Mouse (Mus musculus) left cerebral cortex, adult 2 months (tissue): ENCODE measurements around the gene Nav2. TPM values are rescaled to one million over a fixed set of nuclear protein-coding genes. Genes with fewer than 3 reads are reported as not detected.

Experiments used
- DNase-seq, 2 experiments: peaks; one replicate each; pipeline ENCODE4 v3.0.0; 2021 to 2022; ENCODE audit warnings: low spot score in 2 of 2, mixed read lengths in 1 of 2; ENCODE audit errors: extremely low spot score in 1 of 2
- H3K27ac ChIP-seq: fragments of 200-600 bp; 2 replicates; pipeline ENCODE4 v1.8.1; 2022
- H3K4me3 ChIP-seq: fragments of 200-600 bp; 2 replicates; pipeline ENCODE4 v1.8.1; 2022
- CTCF ChIP-seq: fragments of 200-600 bp; IDR thresholded peaks from 2 replicates; pipeline ENCODE4 v1.8.1; 2022; ENCODE audit warnings: antibody characterized with exemption, mild to moderate bottlenecking, moderate library complexity
- intact Hi-C: fragments of 180-260 bp; cut with DNase I; formaldehyde crosslinking; loops from one replicate; pipeline ENCODE4 v1.15.1; 2025
- total RNA-seq, 2 experiments: library from RNA; stranded (reverse); gene quantifications; 2 replicates each; pipeline ENCODE4 v1.2.3; 2021

Nav2 gene
- total RNA-seq, 2 experiments from 2014 or later: 102 to 119 TPM

GRCm38 (mm10) chr7:49638941-49639776 lies 730.6 kb downstream of the Nav2 start:
- no peak for TF ChIP-seq CTCF
- Histone ChIP-seq H3K27ac (no peak overlapping the region), H3K4me3 (no peak overlapping the region)
- DNase-seq: no peak
- intact Hi-C loops: loop anchor here (5.0 kb wide), 1 partner anchor 38 kb away; no protein-coding TSS in a partner anchor

- no peak for TF ChIP-seq CTCF
- intact Hi-C loops: loop anchor here (5.0 kb wide), 1 partner anchor 37 kb away; no protein-coding TSS in a partner anchor
Observed at GRCm38 (mm10) chr7:49639864-49640708, 731.6 kb downstream of the Nav2 start.

DNA sequence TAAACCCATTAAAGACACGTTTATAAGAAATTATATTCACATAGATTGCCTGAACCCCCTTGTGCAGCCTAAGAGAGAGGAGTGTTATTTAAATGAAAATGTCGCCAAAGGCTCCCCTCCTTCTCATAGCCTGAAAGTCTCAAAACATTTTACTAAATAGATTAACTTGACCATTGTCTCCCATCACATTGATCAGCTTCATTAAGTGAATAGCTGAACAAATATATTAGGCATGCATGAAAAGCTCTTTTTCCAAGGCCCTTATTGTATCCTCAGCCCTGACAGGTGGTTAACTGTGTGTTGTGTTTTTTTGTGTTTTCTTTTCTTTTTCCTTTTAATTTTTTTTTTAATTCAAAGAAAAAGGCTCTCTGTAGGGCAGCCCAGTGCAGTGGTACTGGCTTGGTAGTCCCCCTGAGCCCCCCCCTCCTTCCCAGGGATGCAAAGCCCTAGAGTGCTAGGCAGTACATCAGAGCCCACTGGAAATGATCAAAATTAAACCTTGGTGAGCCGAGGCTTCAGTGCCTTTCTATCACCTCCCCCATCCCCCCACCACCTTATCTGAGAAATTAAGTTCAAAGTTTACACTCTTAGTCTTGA lies 732.3 kb downstream of the Nav2 start:
- H3K27ac ChIP-seq: no peak overlapping the region
- no peak for TF ChIP-seq CTCF
- intact Hi-C loops: no loop called here
- DNase-seq: no peak
- no peak overlapping the region for H3K4me3 ChIP-seq

More at GRCm38 (mm10) chr7:49639864-49640708, 731.6 kb downstream of the Nav2 start:
- H3K4me3 ChIP-seq: no peak overlapping the region
- no peak overlapping the region for H3K27ac ChIP-seq
- DNase-seq: no peak

Other genes with a start within 250 kb of the Nav2 start
- gene Zdhhc13, start 119.7 kb upstream of the Nav2 start, total RNA-seq: 10 to 100 TPM; 21.0 to 24.2 TPM
- not detected for gene Csrp3, start 60.7 kb upstream of the Nav2 start, total RNA-seq
- gene E2f8, start 27.1 kb upstream of the Nav2 start, total RNA-seq: under 1 TPM; 0.09 to 0.23 TPM